Mouse (Mus musculus): Measurements from ENCODE around the gene Gid8.

The Gid8 gene

DNA sequence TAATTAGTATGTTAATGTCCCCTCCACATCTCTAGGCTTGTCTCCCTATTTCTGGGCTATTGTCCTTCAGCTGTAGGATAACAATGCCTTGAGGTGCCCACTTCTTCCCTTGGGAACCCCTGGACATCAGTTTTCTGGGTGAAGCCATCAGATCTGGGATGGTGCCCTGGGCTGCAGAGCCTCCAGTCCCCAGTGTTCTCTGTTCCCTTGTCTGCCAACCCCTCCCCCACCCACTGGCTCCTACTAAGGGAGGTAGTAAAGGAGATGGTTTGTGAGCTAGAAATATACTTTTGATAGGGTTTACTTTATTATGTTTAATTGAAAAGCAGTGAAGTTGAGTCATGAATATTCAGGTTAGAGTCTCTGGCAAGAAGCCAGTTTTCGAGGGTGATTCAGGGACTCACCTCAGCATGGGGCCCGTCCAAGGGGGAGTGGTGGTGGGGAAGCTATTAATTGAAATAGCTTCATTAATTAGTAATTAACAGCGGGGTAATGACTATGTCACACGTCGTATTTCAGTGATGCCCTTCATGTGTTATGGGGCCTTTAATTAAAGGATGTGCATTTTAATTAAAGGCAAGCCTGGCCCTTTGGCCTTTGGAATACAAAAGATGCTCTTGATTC is 36.8 kb downstream of the Gid8 start:
- DNase-seq (ENCODE audit: low read depth, low spot score): no peak

DNA sequence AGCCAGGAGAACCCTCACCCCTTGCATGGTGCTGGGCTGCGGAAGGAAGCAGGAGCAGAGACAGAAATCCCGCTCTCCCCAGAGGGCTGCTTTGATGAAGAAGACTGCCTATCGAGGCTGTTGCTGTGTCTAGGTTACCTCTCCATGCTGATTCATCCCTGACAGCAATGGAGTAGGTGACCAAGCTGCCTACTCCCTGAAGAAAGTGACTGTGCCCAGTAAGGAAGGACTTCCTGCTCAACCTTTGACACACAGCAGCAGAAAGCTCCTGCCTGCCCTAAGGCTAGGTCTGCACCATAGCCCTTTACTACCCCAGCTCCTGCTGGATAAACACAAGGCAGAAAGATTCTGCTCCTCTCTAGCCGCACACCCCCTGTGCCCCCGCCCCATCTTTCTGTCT is 39.0 kb downstream of the Gid8 start:
- DNase-seq (ENCODE audit: low read depth, low spot score): no peak

DNA sequence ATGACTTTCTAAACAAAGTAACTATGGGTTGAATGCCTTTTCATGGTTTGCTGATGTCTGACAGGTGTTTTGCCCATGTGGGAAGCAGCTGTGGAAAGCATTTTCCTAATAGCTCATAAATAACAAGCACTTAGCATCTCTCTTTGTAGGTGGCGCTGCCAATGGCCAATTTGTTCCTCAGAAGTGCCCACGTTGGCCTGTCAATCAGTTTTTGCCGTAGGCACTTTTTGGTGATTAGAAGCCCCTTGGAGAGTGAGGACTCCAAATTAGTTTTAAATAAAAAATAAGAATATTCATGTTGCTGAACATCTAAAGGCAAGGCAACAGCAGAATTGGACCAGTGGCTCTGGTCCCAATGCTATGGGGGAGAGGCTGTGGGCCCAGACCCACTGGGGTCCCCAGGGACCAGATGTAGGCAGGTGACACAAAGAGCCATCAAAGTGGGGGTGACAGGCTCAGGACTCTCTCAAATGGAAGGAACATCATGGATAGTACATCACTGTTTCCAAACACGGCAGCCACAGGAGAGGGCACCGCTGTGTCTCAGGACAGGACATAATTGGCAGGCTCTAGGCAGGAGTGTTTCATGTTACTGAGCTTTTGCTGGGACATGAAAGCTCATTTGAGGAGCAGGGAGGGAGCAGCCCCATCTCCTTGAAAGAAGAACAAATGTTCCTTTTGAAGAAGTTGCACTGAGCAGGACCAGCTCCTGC is 45.2 kb downstream of the Gid8 start:
- no peak for DNase-seq (ENCODE audit: low read depth, low spot score)

DNA sequence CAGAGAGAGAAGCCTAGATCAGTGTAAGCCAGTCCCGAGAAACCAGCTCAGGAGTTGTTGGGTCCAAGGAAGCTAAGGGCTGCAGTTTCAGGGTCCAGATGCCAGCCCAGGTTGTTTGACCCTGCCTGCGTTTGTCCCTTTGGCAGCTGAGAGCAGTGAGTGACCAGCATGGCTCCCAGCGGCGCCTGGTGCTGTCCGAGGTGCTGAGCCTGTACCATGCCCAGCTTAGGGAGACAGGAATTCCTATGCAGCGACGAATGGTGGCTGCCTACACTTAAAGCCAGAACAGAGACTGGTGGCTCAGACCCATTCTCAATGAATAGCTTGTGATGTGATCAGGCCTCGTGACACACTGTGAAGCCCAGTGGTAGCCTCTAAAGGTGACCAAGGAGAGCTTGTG is 46.0 kb downstream of the Gid8 start:
- DNase-seq (ENCODE audit: low read depth, low spot score): peak; percentile 66

DNA sequence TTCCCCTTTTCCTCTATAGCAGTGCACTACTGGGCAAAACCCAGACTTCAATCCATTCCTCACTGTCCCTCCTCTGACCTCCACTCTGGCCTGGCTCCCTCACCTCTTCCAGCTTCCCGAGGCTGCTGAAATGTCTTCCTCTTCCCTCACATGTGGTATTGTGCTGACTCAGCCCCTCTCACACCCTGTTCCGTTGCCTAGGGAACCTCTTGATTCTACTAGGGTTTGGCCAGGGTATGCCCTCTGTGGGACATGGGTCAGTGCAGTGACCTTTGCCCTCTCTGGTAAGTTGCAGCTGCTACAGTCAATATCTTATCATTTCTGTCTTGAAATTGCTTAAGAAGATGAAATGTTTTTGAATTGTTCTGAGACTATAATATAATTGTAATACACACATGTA is 46.9 kb downstream of the Gid8 start:
- no peak for DNase-seq (ENCODE audit: low read depth, low spot score)

DNA sequence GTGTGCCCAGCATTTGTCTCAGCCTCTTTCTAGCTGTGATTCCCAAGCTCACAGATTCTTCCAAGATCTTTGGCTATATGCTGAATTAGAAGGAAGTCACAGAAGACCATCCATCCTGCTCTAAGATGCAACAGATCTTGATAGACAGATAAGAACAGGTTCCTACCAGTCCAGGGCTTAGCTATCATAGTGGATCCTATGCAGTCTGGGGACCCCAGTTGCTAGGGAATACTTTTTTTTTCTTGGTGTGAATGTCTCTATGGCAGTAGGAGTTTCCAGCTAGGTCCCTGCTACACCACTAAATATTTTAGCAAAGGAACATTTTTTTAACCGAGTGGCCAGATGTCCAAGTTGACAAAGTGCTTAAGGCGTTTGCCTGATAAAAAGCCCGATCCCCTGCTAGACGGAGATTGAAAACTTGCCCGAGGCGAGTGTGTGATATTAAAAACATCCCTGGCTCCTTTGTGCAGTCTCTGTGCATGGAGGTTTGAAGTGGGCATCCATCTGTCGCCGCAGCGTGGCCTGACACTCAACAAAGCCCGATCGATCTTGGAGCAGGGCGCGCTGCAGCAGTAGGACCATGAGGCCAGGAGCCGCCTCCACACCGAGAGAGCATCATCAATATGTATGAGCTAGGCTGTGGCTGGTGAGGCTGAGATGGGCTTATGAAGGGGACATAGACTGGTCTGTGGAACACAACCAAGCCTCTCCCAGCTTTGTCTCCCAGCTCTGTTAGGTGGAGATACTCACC is 48.8 kb downstream of the Gid8 start:
- no peak for DNase-seq (ENCODE audit: low read depth, low spot score)

DNA sequence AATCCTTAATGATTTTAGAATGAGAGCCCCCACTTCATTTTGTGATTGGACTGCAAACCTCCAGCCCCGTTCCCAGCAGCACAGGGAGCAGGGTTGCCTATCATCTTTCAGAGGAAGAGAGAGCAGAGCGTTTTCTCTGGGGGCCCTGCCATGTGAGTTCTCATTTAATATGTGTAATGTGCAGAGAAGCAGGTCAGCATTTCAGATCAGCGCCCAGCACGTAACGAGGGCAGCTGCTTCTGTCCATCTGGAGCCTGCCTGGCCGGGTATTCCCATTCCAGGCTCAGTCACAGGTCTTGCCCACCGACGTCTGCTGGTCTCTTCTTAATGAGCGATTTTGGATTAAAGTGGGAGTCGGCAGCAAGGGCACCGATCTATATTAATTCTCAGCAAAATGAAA is 55.1 kb downstream of the Gid8 start:
- no peak for DNase-seq (ENCODE audit: low read depth, low spot score)

DNA sequence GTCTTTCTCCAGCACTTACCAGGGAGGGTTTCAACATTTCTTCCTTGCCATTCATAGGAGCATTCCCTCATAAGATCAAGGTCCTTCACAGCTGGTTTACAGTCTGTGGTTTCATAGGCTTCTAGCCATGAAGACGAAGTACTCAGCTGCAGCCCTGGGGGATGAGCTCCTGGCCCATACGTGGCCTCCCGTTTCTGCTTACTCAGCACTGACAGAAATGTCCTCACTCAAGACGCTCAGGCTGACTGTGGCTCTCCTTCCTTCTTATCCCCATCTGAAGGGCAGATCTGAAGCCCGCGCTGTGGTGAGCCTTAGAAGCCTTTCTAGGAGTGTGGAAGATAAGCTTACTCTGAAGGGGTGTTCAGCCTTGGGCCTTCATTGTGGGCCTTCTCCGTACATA is 55.8 kb downstream of the Gid8 start:
- DNase-seq (ENCODE audit: low read depth, low spot score): no peak
